Mouse (Mus musculus) C2C12 (cell line): ENCODE results near the gene Lepr.

Source experiments
- CTCF ChIP-seq: IDR thresholded peaks from one replicate; pipeline ENCODE4 v1.5.1; 2011; ENCODE audit not compliant: control insufficient read depth, insufficient read depth, insufficient read length
- MAX ChIP-seq: IDR thresholded peaks from one replicate; pipeline ENCODE4 v1.6.1; 2011; ENCODE audit warnings: mild to moderate bottlenecking, control low read depth
- MYOG ChIP-seq: IDR thresholded peaks from one replicate; pipeline ENCODE4 v1.6.1; 2011; ENCODE audit not compliant: control insufficient read depth, insufficient read length; ENCODE audit errors: extremely low read depth
- USF1 ChIP-seq: IDR thresholded peaks from one replicate; pipeline ENCODE4 v1.6.1; 2011; ENCODE audit warnings: low read depth, mild to moderate bottlenecking, control low read depth, moderate library complexity

DNA sequence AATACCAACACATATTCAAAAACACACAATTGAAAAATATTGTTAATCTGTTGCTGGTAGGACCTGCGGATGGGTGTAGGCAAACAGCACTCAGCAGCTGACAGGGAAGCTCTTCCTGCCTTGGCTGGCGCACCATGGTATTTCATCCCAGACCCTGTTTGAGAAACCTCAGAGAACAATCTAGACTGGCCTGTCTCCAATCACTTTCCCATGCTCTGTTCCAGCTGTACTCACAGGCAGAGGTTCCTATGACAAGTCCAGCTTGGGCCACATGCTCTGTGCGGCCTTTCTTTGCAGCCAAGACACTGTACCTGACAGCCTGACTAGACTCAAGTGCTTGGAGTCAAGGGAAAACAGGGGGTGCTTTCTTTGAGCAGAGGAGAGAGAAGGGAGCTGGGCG lies 6.1 kb upstream of the Lepr start:
- TF ChIP-seq CTCF (no peak), MAX (no peak), USF1 (no peak), MYOG (no peak)
